Comparison of ENCODE assay signal across 8 mouse cellular contexts in genomic region chr4:48042466-48042785, GRCm38 (mm10). TPM values are rescaled to one million over a fixed set of nuclear protein-coding genes. Genes with fewer than 3 reads are reported as not detected.
A peak's percentile ranks its signal among the peaks of the same experiment; 100 is the strongest.
DNase-seq lines count a peak whose midpoint lies in the region; ATAC-seq and TF ChIP-seq lines count a peak whose summit lies in the region.

No protein-coding gene starts in this region.

- H3K27me3 ChIP-seq in heart, embryonic 12.5 days (replicated peaks) = peaks cover 3% of the 10 kb centered on the region
- peaks cover 68% of the 10 kb centered on the region for H3K27me3 ChIP-seq in E14TG2a.4 (ENCODE audit: insufficient read depth, low read length)
- 0 out of 2 replicates have a peak, but pooled peaks cover 6% of the 10 kb centered on the region for H3K27me3 ChIP-seq in forebrain, embryonic 15.5 days
- H3K27me3 ChIP-seq in liver, embryonic 16.5 days (ENCODE audit: control insufficient read depth, insufficient read depth, low read depth, low read length) = peaks cover 32% of the 10 kb centered on the region

- no peak for ATAC-seq in heart, embryonic 12.5 days (ENCODE audit: insufficient number of reproducible peaks, low FRiP score)
- no peak for ATAC-seq in forebrain, embryonic 15.5 days (replicated peaks)
- no peak for ATAC-seq in liver, embryonic 16.5 days (ENCODE audit: low read depth)

- H3K36me3 ChIP-seq in heart, embryonic 12.5 days = no peaks in the 10 kb centered on the region
- H3K36me3 ChIP-seq in E14TG2a.4 (ENCODE audit: insufficient read depth, low read length) = no peaks in the 10 kb centered on the region
- H3K36me3 ChIP-seq in forebrain, embryonic 15.5 days = no peaks in the 10 kb centered on the region
- H3K36me3 ChIP-seq in liver, embryonic 16.5 days (ENCODE audit: control insufficient read depth, insufficient read depth) = no peaks in the 10 kb centered on the region

- no peak for DNase-seq in heart, adult 8-10 months (ENCODE audit: low spot score)
- DNase-seq in adrenal gland, adult 2 months = no peak
- DNase-seq in gastrocnemius, postnatal 36 days = no peak
- no peak for DNase-seq in adrenal gland, postnatal 14 days

- H3K9ac ChIP-seq in heart, embryonic 12.5 days = peak overlapping the region; percentile 85
- H3K9ac ChIP-seq in forebrain, embryonic 15.5 days (replicated peaks) = peak overlapping the region; percentile 76
- H3K9ac ChIP-seq in liver, embryonic 16.5 days (ENCODE audit: low read depth, low read length) = peak overlapping the region; percentile 78

- WGBS in heart, embryonic 12.5 days = under 1% methylated on average over 4 of the region's 4 CpGs
- 0% methylated on average over 4 of the region's 4 CpGs for WGBS in forebrain, embryonic 15.5 days
- WGBS in liver, embryonic 16.5 days (ENCODE audit: insufficient replicate concordance) = 0% methylated on average over 4 of the region's 4 CpGs

- peak overlapping the region; percentile 98 for H3K27ac ChIP-seq in heart, embryonic 12.5 days (ENCODE audit: poor library complexity, severe bottlenecking)
- H3K27ac ChIP-seq in forebrain, embryonic 15.5 days (replicated peaks) = peak overlapping the region; percentile 96
- H3K27ac ChIP-seq in liver, embryonic 16.5 days (ENCODE audit: low read length) = peak overlapping the region; percentile 90

- TF ChIP-seq CTCF in E14TG2a.4 (conservative IDR thresholded peaks at IDR 0.05; ENCODE audit: low read length) = no peak

- H3K4me2 ChIP-seq in heart, embryonic 12.5 days = peak overlapping the region; percentile 99
- peak overlapping the region; percentile 98 for H3K4me2 ChIP-seq in forebrain, embryonic 15.5 days (replicated peaks)
- H3K4me2 ChIP-seq in liver, embryonic 16.5 days (ENCODE audit: low read depth, low read length) = peak overlapping the region; percentile 96

- no peaks in the 10 kb centered on the region for H3K9me3 ChIP-seq in heart, embryonic 12.5 days (replicated peaks)
- H3K9me3 ChIP-seq in E14TG2a.4 (ENCODE audit: low read length) = no peaks in the 10 kb centered on the region
- H3K9me3 ChIP-seq in forebrain, embryonic 15.5 days = no peaks in the 10 kb centered on the region
- H3K9me3 ChIP-seq in liver, embryonic 16.5 days (replicated peaks; ENCODE audit: control insufficient read depth, low read length) = no peaks in the 10 kb centered on the region

- H3K4me3 ChIP-seq in heart, embryonic 12.5 days = peak overlapping the region; percentile 68
- H3K4me3 ChIP-seq in E14TG2a.4 (replicated peaks; ENCODE audit: low read length) = peak overlapping the region; percentile 88
- H3K4me3 ChIP-seq in forebrain, embryonic 15.5 days = peak overlapping the region; percentile 86
- peak overlapping the region; percentile 77 for H3K4me3 ChIP-seq in liver, embryonic 16.5 days (ENCODE audit: low read depth, low read length)

- intact Hi-C loops in gastrocnemius, postnatal 36 days (cut with DNase I) = loop anchor here (10.0 kb wide), 1 partner anchor 568 kb away; the partner anchor contains the start of genes Alg2 and Sec61b

- peaks cover 21% of the 10 kb centered on the region for H3K4me1 ChIP-seq in heart, embryonic 12.5 days (replicated peaks)
- peaks cover 34% of the 10 kb centered on the region for H3K4me1 ChIP-seq in E14TG2a.4 (replicated peaks; ENCODE audit: low read depth, low read length)
- peaks cover 38% of the 10 kb centered on the region for H3K4me1 ChIP-seq in forebrain, embryonic 15.5 days
- H3K4me1 ChIP-seq in liver, embryonic 16.5 days (ENCODE audit: control insufficient read depth, low read depth, low read length) = peaks cover 18% of the 10 kb centered on the region

RNA-seq across cellular contexts. Expression of gene Nr4a3, which starts 2.5 kb away (rescaled TPM):
- 0.26 and 0.31 TPM in 2 replicates for polyA plus RNA-seq in heart, embryonic 12.5 days (2016; fragmentation: Nextera tagmentation; extraction: Ambion mirVana)
- total RNA-seq in heart, adult 8-10 months (2022) = 1 to 10 TPM; 1.5 to 4.7 (median 2.9) TPM
- 7.2 and 8.2 TPM in 2 replicates for polyA plus RNA-seq in forebrain, embryonic 15.5 days (2015; fragmentation: Nextera tagmentation; extraction: Ambion mirVana)
- polyA plus RNA-seq in liver, embryonic 16.5 days (2015; fragmentation: Nextera tagmentation; extraction: Ambion mirVana) = not detected in 2 replicates
- 100 to 1,000 TPM in 1 of 2 experiments, 10 to 100 TPM in 1; 45.6 to 171 TPM for total RNA-seq in adrenal gland, adult 2 months (2021)
- 108 and 138 TPM in 2 replicates for polyA plus RNA-seq in adrenal gland, adult 2 months (2012; rRNA removed)
- total RNA-seq in gastrocnemius, postnatal 36 days (2021) = 1 to 10 TPM; 9.1 to 9.5 TPM
- 49.0 and 108 TPM in 2 replicates for total RNA-seq in adrenal gland, postnatal 14 days (2021)
